Comparison of ENCODE assay signal across 18 mouse cellular contexts in the genomic region with DNA sequence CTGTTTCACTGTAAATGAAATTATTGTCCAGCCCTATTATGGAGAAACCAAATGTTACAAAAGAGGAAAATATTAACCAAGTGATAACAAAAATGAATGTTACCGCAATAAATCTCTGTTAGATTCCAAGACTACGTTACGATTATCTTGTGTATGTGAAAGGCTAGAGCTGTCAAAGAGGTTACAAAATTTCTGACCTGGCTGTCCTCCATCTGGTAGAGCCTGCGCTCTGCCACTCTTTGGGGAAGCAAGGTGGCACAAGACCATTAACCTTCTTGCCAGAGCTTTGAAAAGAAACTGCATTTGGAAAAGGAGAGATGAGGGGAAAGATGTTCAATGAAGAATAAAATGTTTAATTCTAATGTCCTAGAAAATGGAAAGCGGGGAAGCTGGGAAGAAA.
"Had no signal": no experiment of that assay in that cellular context is flagged by ENCODE, and none has a peak within 500 bp of the region (broad histone marks: within the 10 kb centered on the region; RNA-seq: fewer than 3 reads in every experiment).

No protein-coding gene starts in this region.

- ATAC-seq: midbrain, embryonic 13.5 days; midbrain, embryonic 16.5 days had no signal

- H3K27ac ChIP-seq: limb, embryonic 12.5 days; limb, embryonic 15.5 days; liver, embryonic 13.5 days; midbrain, embryonic 10.5 days; midbrain, embryonic 13.5 days; neural tube, embryonic 13.5 days; stomach, embryonic 15.5 days had no signal

- H3K4me1 ChIP-seq: limb, embryonic 15.5 days; liver, embryonic 13.5 days; megakaryocyte, embryonic 14.5 days; stomach, embryonic 15.5 days had no signal

- H3K36me3 ChIP-seq: limb, embryonic 12.5 days; limb, embryonic 15.5 days; liver, embryonic 13.5 days; midbrain, embryonic 10.5 days; midbrain, embryonic 13.5 days; neural tube, embryonic 13.5 days; stomach, embryonic 15.5 days had no signal

- H3K9ac ChIP-seq: limb, embryonic 12.5 days; limb, embryonic 15.5 days; liver, embryonic 13.5 days; midbrain, embryonic 13.5 days; neural tube, embryonic 13.5 days; stomach, embryonic 15.5 days had no signal

- H3K4me3 ChIP-seq: limb, embryonic 12.5 days; limb, embryonic 15.5 days; liver, embryonic 13.5 days; megakaryocyte, embryonic 14.5 days; midbrain, embryonic 10.5 days; midbrain, embryonic 13.5 days; myocyte; neural tube, embryonic 13.5 days; stomach, embryonic 15.5 days had no signal

- H3K9me3 ChIP-seq: limb, embryonic 12.5 days; limb, embryonic 15.5 days; liver, embryonic 13.5 days; midbrain, embryonic 10.5 days; midbrain, embryonic 13.5 days; neural tube, embryonic 13.5 days; stomach, embryonic 15.5 days had no signal

- DNase-seq: kidney, postnatal 14 days; kidney, postnatal 4 days; left cerebral cortex, postnatal 4 days; liver, embryonic 13.5 days; lung, adult 2 months; retina, postnatal 1 day; right cerebral cortex, postnatal 25 days; spleen, adult 18-20 months; thymus, postnatal 25 days had no signal

- H3K27me3 ChIP-seq: limb, embryonic 12.5 days; limb, embryonic 15.5 days; liver, embryonic 13.5 days; megakaryocyte, embryonic 14.5 days; midbrain, embryonic 13.5 days; neural tube, embryonic 13.5 days; stomach, embryonic 15.5 days had no signal

- H3K4me2 ChIP-seq: limb, embryonic 12.5 days; limb, embryonic 15.5 days; liver, embryonic 13.5 days; midbrain, embryonic 13.5 days; neural tube, embryonic 13.5 days; stomach, embryonic 15.5 days had no signal
